Mouse (Mus musculus) limb, embryonic 14.5 days (tissue): ENCODE results near the gene Dcp1a. TPM values are rescaled to one million over a fixed set of nuclear protein-coding genes. Genes with fewer than 3 reads are reported as not detected.

Experiments used
- ATAC-seq: fragments of 200-750 bp; cut with Nextera tagmentation; 2 replicates; pipeline ENCODE4 v1.8.0; 2017; ENCODE audit warnings: low read depth, moderate number of reproducible peaks, moderate TSS enrichment; ENCODE audit not compliant: low FRiP score
- DNase-seq: peaks from one replicate; pipeline ENCODE4 v3.0.0-alpha.2; 2015; ENCODE audit warnings: low spot score
- H3K27ac ChIP-seq: fragments of 300-500 bp; sonication (generic); replicated peaks from 2 replicates; pipeline ENCODE4 v1.5.1; 2014; ENCODE audit warnings: low read depth, mild to moderate bottlenecking, low read length, moderate library complexity, mixed read lengths
- H3K27me3 ChIP-seq: fragments of 300-500 bp; sonication (generic); 2 replicates; pipeline ENCODE4 v1.6.1; 2014; ENCODE audit warnings: low read length, mixed read lengths; ENCODE audit not compliant: control insufficient read depth, insufficient read depth
- H3K36me3 ChIP-seq: fragments of 300-500 bp; sonication (generic); 2 replicates; pipeline ENCODE4 v1.6.1; 2014; ENCODE audit warnings: mild to moderate bottlenecking, low read length, moderate library complexity, mixed read lengths; ENCODE audit not compliant: control insufficient read depth, insufficient read depth
- H3K4me1 ChIP-seq: fragments of 300-500 bp; sonication (generic); 2 replicates; pipeline ENCODE4 v1.6.1; 2014; ENCODE audit warnings: antibody characterized with exemption, low read length, mixed read lengths; ENCODE audit not compliant: control insufficient read depth, insufficient read depth
- H3K4me2 ChIP-seq: fragments of 300-500 bp; sonication (generic); replicated peaks from 2 replicates; pipeline ENCODE4 v1.6.1; 2014; ENCODE audit warnings: low read depth, mild to moderate bottlenecking, low read length, moderate library complexity; ENCODE audit not compliant: severe bottlenecking
- H3K4me3 ChIP-seq: fragments of 300-500 bp; sonication (generic); replicated peaks from 2 replicates; pipeline ENCODE4 v1.5.1; 2014; ENCODE audit warnings: low read length
- H3K9ac ChIP-seq: fragments of 300-500 bp; sonication (generic); 2 replicates; pipeline ENCODE4 v1.6.1; 2014; ENCODE audit warnings: mild to moderate bottlenecking, low read depth, low read length, moderate library complexity; ENCODE audit not compliant: severe bottlenecking
- H3K9me3 ChIP-seq: fragments of 300-500 bp; sonication (generic); 2 replicates; pipeline ENCODE4 v1.6.1; 2016; ENCODE audit warnings: low read length; ENCODE audit not compliant: control insufficient read depth
- POLR2A ChIP-seq: fragments of 200-500 bp; IDR thresholded peaks from 2 replicates; pipeline ENCODE4 v1.8.0; 2012; ENCODE audit warnings: inconsistent platforms, mild to moderate bottlenecking, moderate library complexity, borderline replicate concordance; ENCODE audit not compliant: insufficient read depth, insufficient read length; ENCODE audit errors: extremely low read depth
- WGBS: fragments of 180-500 bp; shearing (Covaris S2); extraction: QIAGEN DNeasy Blood & Tissue Kit; methylation state at CpG from one replicate; pipeline ENCODE4 v1.1.7; 2014; 5-methylcytosine and 5-hydroxymethylcytosine counted together
- polyA plus RNA-seq, 2 experiments: library from polyadenylated mRNA; depleted of rRNA in 1 of 2; stranded (reverse) in 1 of 2; unstranded in 1 of 2; fragments of >200 nt; fragmentation: Nextera tagmentation in 1 of 2; extraction: Ambion mirVana in 1 of 2; gene quantifications; 2 replicates each; pipeline versions ENCODE4 v1.2.1 to v1.2.3; 2012 to 2014

The Dcp1a gene
- polyA plus RNA-seq, 2 experiments = 24.8 to 40.5 TPM

GRCm38 (mm10) chr14:30548131-30548720, 68.9 kb downstream of the Dcp1a start, which contains the start of gene Tkt:
Tkt (plus strand) TSS chr14:30548359.
- H3K9ac ChIP-seq = peak within 1 kb of the TSS; percentile 75
- DNase-seq (no peak), ATAC-seq (0 out of 2 replicates have a peak, but pooled peaks have one; percentile 1)
- H3K27me3 ChIP-seq = no peaks in the 10 kb centered on the region
- WGBS = 23% methylated on average over 8 of the region's 8 CpGs
- H3K36me3 ChIP-seq = no peaks in the 10 kb centered on the region; the same call in 1 of the 2 replicates
- peaks cover 26% of the 10 kb centered on the region for H3K4me1 ChIP-seq
- H3K4me2 ChIP-seq = peak within 1 kb of the TSS; percentile 81
- H3K27ac ChIP-seq = peak within 1 kb of the TSS; percentile 88
- no peak for TF ChIP-seq POLR2A
- H3K4me3 ChIP-seq = peak within 1 kb of the TSS; percentile 84
- no peaks in the 10 kb centered on the region for H3K9me3 ChIP-seq

GRCm38 (mm10) chr14:30548965-30549776, 69.8 kb downstream of the Dcp1a start:
- H3K27me3 ChIP-seq = no peaks in the 10 kb centered on the region
- H3K36me3 ChIP-seq = no peaks in the 10 kb centered on the region; the same call in 1 of the 2 replicates
- WGBS = 3% methylated on average over 59 of the region's 69 CpGs
- ATAC-seq = peak; percentile 96
- H3K9ac ChIP-seq = peak overlapping the region; percentile 75
- no peaks in the 10 kb centered on the region for H3K9me3 ChIP-seq
- peaks cover 26% of the 10 kb centered on the region for H3K4me1 ChIP-seq
- H3K27ac ChIP-seq = peak overlapping the region; percentile 88
- peak overlapping the region; percentile 84 for H3K4me3 ChIP-seq
- TF ChIP-seq POLR2A = peak; percentile 78; the same call in 1 of the 2 replicates
- DNase-seq = peak; percentile 99
- peak overlapping the region; percentile 81 for H3K4me2 ChIP-seq

- DNase-seq = no peak
- H3K36me3 ChIP-seq = no peaks in the 10 kb centered on the region; the same call in 1 of the 2 replicates
- peak overlapping the region; percentile 88 for H3K27ac ChIP-seq
- no peaks in the 10 kb centered on the region for H3K27me3 ChIP-seq
- H3K4me3 ChIP-seq = peak overlapping the region; percentile 84
- no peak for ATAC-seq
- peak overlapping the region; percentile 75 for H3K9ac ChIP-seq
- no peak for TF ChIP-seq POLR2A
- H3K4me2 ChIP-seq = peak overlapping the region; percentile 81
- under 1% methylated on average over 10 of the region's 10 CpGs for WGBS
- no peaks in the 10 kb centered on the region for H3K9me3 ChIP-seq
- peaks cover 26% of the 10 kb centered on the region for H3K4me1 ChIP-seq
Observed at GRCm38 (mm10) chr14:30549777-30550149, 70.4 kb downstream of the Dcp1a start.

- WGBS = 29% methylated on average over 8 of the region's 8 CpGs
- Histone ChIP-seq H3K4me3 (peak overlapping the region; percentile 84), H3K9me3 (no peaks in the 10 kb centered on the region), H3K27me3 (no peaks in the 10 kb centered on the region), H3K9ac (peak overlapping the region; percentile 75), H3K4me1 (peaks cover 26% of the 10 kb centered on the region), H3K27ac (no peak overlapping the region; the same call in 1 of the 2 replicates), H3K4me2 (peak overlapping the region; percentile 81), H3K36me3 (no peaks in the 10 kb centered on the region; the same call in 1 of the 2 replicates)
- no peak for ATAC-seq
- TF ChIP-seq POLR2A = no peak
- no peak for DNase-seq
Observed at GRCm38 (mm10) chr14:30550232-30551070, 71.1 kb downstream of the Dcp1a start.

GRCm38 (mm10) chr14:30551509-30551908, 72.2 kb downstream of the Dcp1a start:
- WGBS = 61% methylated on average over 5 of the region's 5 CpGs
- Histone ChIP-seq H3K9me3 (no peaks in the 10 kb centered on the region), H3K4me1 (peaks cover 26% of the 10 kb centered on the region), H3K27me3 (no peaks in the 10 kb centered on the region), H3K27ac (no peak overlapping the region), H3K9ac (peak overlapping the region; percentile 34; the same call in 1 of the 2 replicates), H3K4me3 (no peak overlapping the region), H3K4me2 (peak overlapping the region; percentile 81), H3K36me3 (peaks cover 2% of the 10 kb centered on the region)
- no peak for TF ChIP-seq POLR2A
- DNase-seq (no peak), ATAC-seq (no peak)
